Mouse (Mus musculus) layer of hippocampus, postnatal 10 days (tissue): Measurements from ENCODE around the gene Rerg. TPM values are rescaled to one million over a fixed set of nuclear protein-coding genes. Genes with fewer than 3 reads are reported as not detected.

Experiments used
- DNase-seq, 2 experiments: peaks; one replicate each; pipeline ENCODE4 v3.0.0; 2021; ENCODE audit warnings: low spot score in 2 of 2
- total RNA-seq, 2 experiments: library from RNA; stranded (reverse); gene quantifications; 2 replicates each; pipeline ENCODE4 v1.2.3; 2021

Gene Rerg
- total RNA-seq, 2 experiments from 2014 or later, result 40.5 to 43.0 TPM

DNA sequence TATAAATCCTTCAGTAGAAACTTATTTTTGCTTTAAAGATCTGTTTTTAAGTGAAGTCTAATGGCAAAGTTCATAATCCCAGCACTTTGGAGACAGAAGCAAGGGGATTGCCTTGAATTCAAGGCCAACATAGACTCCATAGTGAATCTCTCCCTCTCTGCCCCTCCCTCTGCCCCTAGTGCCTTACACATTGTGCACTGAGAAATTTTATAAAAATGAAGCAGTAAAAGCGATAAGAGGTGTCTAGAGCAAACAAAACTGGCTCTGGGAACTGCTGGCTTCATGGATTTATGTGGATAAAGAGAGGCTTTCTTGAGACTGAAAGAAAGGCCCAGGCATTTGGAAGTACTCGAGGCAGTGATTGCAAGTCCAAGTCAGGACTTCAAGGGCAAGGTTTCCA, 145.8 kb downstream of the Rerg start:
- no peak for DNase-seq

DNA sequence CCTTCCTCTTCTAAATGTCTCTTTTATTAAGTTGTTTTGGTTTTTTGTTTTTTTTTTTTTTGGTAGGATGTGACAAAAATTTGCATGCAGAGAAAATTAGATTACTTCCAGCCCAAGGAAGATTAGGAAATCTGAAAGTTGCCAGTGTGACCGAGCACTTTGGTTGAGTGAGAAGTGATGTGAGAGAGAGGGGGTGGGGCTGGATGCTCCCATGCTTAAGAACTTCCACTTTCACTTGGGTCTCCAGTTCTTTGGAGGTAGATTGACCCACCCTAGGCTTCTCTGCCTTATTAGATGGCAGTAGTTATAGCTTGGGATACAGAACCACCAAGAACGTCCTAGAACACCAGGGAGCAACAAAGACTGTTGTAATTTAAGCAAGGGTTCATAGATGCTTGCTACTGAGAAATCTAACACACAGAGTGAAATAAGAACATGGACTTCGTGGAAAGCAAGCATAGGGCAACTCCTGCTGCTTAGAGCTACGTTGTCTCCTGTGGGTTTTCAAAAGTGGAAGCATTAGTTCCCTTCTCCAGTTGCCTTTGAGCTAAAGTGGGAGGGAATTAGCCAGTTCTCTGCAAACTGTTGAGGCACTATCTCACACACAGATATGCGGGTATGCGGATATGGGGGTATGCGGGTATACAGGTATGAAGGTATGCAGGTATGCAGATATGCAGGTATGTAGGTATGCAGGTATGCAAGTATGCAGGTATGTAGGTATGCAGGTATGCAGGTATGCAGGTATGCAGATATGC, 152.9 kb downstream of the Rerg start:
- DNase-seq, result no peak

DNA sequence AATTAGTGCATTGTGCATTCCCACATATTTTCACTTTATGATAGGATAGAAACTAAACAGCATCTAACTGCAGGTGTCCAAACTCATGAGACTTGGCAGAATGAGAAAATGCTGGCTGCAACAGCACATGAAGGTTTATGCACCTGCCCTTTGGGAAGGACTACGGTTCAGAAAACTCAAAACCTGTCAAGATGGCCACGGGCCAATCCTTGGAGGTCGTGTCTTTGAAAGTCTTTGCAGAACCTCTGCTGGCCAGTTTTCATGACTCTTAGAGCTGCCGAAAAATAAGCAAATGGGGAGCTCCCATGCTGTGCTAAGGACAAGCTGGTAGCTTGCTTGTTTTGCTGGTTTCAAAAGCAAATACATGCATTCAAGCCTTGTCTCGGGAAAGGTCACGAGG, 156.0 kb downstream of the Rerg start:
- DNase-seq, result no peak

DNA sequence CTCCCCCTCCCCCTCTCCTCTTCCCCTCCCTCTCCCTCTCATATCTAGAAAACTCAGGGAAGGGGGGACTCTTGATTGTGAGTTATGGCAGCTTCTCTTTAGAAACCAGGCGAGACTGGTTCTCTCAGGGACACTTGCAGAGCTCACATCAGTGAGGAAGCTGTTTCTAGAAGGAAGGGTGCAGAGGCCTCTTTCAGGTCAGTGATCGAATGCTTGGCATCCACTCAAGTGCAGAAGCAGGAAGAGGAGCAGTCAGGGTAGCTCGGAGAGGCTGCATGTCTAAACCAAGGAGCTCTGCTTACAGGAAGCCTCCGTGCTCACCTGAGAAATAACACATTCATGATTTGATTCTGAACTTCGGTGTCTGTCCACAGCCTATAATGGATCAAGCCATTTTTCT, 159.1 kb downstream of the Rerg start:
- DNase-seq, result no peak

Other genes starting within 250 kb of the Rerg start
- under 1 TPM; 0.57 to 0.76 TPM for gene Erp27, start 248.3 kb downstream of the Rerg start, total RNA-seq
- gene Pde6h, start 246.7 kb downstream of the Rerg start, total RNA-seq, result 1 to 10 TPM in 1 of 2 experiments, under 1 TPM in 1; 0.71 to 1.3 TPM
- gene Arhgdib, start 228.6 kb downstream of the Rerg start, total RNA-seq, result 10 to 100 TPM; 17.4 to 18.4 TPM
- 10 to 100 TPM; 85.8 to 94.2 TPM for gene Ptpro, start 81.8 kb upstream of the Rerg start, total RNA-seq